Mouse (Mus musculus) kidney, adult 2 months (tissue): ENCODE results near the gene Sufu.

ENCODE experiments used
- CTCF ChIP-seq: fragments of 200-500 bp; conservative IDR thresholded peaks from 2 replicates; pipeline ENCODE4 v1.5.1; 2011; ENCODE audit warnings: low read depth, mild to moderate bottlenecking, control low read depth, low read length, moderate library complexity, mixed read lengths; ENCODE audit not compliant: insufficient read depth, insufficient read length
- POLR2A ChIP-seq: fragments of 200-500 bp; IDR thresholded peaks from one replicate; pipeline ENCODE4 v1.6.1; 2011; ENCODE audit warnings: low read depth, low read length, control low read depth

- TF ChIP-seq CTCF (no peak), POLR2A (no peak)
These were observed 21.4 kb downstream of the Sufu start for GRCm38 (mm10) chr19:46418051-46418450.
